Mouse (Mus musculus) heart, adult 8-10 months (tissue): Measurements from ENCODE around the gene Fam193a. TPM values are rescaled to one million over a fixed set of nuclear protein-coding genes. Genes with fewer than 3 reads are reported as not detected.
A peak's percentile ranks its signal among the peaks of the same experiment; 100 is the strongest.

ENCODE experiments used
- DNase-seq: peaks from one replicate; pipeline ENCODE4 v3.0.0; 2022; ENCODE audit warnings: low spot score
- total RNA-seq, 4 experiments: library from RNA; stranded (reverse); gene quantifications; 2 replicates each; pipeline ENCODE4 v1.2.4; 2022

Gene Fam193a
- total RNA-seq, 4 experiments from 2014 or later, result 21.1 to 26.8 (median 23.3) TPM

- no peak for DNase-seq
Measured at GRCm38 (mm10) chr5:34461294-34461693, 91.6 kb downstream of the Fam193a start.

GRCm38 (mm10) chr5:34461841-34462240 lies 92.1 kb downstream of the Fam193a start:
- no peak for DNase-seq

- DNase-seq, result no peak
Measured at GRCm38 (mm10) chr5:34466079-34466478, 96.3 kb downstream of the Fam193a start.

- DNase-seq, result no peak
Measured at GRCm38 (mm10) chr5:34466648-34467047, 96.9 kb downstream of the Fam193a start.

GRCm38 (mm10) chr5:34468039-34468775 lies 98.5 kb downstream of the Fam193a start:
- no peak for DNase-seq

GRCm38 (mm10) chr5:34480926-34481325 lies 111.2 kb downstream of the Fam193a start:
- no peak for DNase-seq

GRCm38 (mm10) chr5:34485731-34486130 lies 116.0 kb downstream of the Fam193a start:
- DNase-seq, result no peak

GRCm38 (mm10) chr5:34487320-34488090 lies 117.8 kb downstream of the Fam193a start:
- DNase-seq, result peak; percentile 53

GRCm38 (mm10) chr5:34488741-34489417 lies 119.1 kb downstream of the Fam193a start:
- DNase-seq, result no peak

GRCm38 (mm10) chr5:34489418-34489787 lies 119.7 kb downstream of the Fam193a start:
- DNase-seq, result no peak

- no peak for DNase-seq
Measured at GRCm38 (mm10) chr5:34496745-34497144, 127.0 kb downstream of the Fam193a start.

GRCm38 (mm10) chr5:34500886-34501285 lies 131.2 kb downstream of the Fam193a start:
- DNase-seq, result no peak

GRCm38 (mm10) chr5:34501588-34501987 lies 131.9 kb downstream of the Fam193a start:
- no peak for DNase-seq

GRCm38 (mm10) chr5:34502411-34502810 lies 132.7 kb downstream of the Fam193a start:
- DNase-seq, result no peak

- DNase-seq, result no peak
Measured at GRCm38 (mm10) chr5:34502821-34503220, 133.1 kb downstream of the Fam193a start.

GRCm38 (mm10) chr5:34512486-34512885 lies 142.8 kb downstream of the Fam193a start:
- no peak for DNase-seq

- DNase-seq, result peak; percentile 96
Measured at GRCm38 (mm10) chr5:34513466-34514217, 143.9 kb downstream of the Fam193a start, which contains the start of gene Tnip2. Gene Tnip2, minus strand, starts transcription at chr5:34513991.

- no peak for DNase-seq
Measured at GRCm38 (mm10) chr5:34514218-34514566, 144.5 kb downstream of the Fam193a start.

- DNase-seq, result no peak
Measured at GRCm38 (mm10) chr5:34515096-34515495, 145.4 kb downstream of the Fam193a start.

GRCm38 (mm10) chr5:34517913-34518312 lies 148.2 kb downstream of the Fam193a start:
- peak; percentile 83 for DNase-seq

- no peak for DNase-seq
Measured at GRCm38 (mm10) chr5:34519389-34519910, 149.7 kb downstream of the Fam193a start.
